Mouse (Mus musculus) cerebellum, postnatal 4 days (tissue): ENCODE data around the gene Klk6.

Experiments
- DNase-seq, 2 experiments: peaks; one replicate each; pipeline ENCODE4 v3.0.0; 2022; ENCODE audit warnings: low spot score in 2 of 2, mixed read lengths in 1 of 2

Gene Klk6

DNA sequence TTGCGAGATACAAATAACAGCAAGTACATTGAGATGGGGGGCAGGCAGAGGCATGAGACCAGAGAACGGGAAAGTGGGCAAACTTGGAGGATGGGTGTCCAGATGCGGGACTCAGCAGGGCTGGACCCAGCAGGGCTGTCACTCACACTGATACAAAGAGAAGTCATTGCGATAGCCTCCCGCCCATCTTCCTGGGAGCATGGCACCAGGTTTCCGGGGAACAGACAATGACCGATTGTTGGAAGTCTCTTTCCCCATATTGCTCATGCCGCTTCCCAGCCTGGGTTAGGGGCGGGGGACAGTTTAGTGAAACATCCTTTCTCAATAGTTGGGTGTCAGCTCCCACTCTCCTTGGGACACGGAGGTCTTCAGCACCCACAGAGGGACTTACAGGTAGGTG lies at the start of gene Klk6:
Gene Klk6, plus strand, starts transcription at position 301 of the 400 bp plus-strand sequence.
- DNase-seq: no peak

- no peak for DNase-seq
These were observed 49.5 kb upstream of the Klk6 start for GRCm38 (mm10) chr7:43774802-43775201.

GRCm38 (mm10) chr7:43775311-43776057 lies 48.8 kb upstream of the Klk6 start:
- no peak for DNase-seq

- DNase-seq: no peak
These were observed 47.8 kb upstream of the Klk6 start for GRCm38 (mm10) chr7:43776506-43776905.

DNA sequence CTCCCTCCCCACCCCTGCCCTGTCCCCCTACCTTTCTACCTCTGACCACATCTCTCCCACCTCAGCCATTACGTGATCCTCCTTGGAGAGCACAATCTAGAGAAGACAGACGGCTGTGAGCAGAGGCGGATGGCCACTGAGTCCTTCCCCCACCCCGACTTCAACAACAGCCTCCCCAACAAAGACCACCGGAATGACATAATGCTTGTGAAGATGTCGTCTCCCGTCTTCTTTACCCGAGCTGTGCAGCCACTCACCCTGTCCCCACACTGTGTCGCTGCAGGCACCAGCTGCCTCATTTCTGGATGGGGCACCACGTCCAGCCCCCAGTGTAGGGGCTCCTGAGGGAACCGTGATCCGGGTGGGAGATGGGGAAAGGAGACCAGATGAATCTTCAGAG lies 46.9 kb upstream of the Klk6 start:
- no peak for DNase-seq

GRCm38 (mm10) chr7:43778176-43778970 lies 45.9 kb upstream of the Klk6 start:
- DNase-seq: peak in 1 of 2 experiments; percentile 0

DNA sequence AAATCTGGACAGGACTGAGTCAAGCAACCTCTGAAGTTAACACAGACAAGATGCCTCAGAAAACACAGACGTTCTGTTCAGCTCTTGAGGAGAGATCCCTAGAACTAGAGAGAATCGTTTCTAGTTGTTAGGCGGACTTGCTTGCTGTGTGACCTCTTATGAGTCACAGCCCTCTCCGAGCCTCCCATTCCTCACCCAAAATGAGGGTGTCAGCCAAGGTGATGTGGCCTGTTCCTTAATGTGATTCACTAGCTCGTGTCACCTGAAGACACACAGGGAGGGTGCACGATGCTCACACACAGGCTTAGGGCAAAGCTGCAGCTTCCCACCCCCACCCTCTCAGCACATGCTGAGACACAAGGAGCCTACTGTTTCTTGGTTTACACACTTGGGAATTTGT lies 44.1 kb upstream of the Klk6 start:
- peak in 1 of 2 experiments; percentile 1 for DNase-seq

DNA sequence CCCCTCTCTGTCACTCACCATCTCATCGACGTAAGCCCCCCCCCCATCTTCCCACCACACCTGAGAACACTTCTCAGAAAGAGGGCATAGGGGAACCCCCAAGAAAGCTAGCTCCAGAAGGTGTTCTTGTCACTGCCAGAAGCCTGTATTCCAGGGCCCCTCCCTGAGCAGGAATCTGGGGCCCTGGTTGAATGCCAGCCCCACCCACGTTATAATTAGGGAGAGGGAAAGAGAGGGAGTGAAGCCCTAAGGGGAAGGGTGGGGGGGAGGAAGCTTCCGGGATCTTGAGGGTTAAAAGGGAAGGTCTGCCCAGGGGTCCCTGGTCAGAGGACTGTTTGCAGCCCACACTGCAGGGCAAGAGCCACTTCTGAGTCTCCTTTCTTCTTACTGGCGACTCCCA lies 43.6 kb upstream of the Klk6 start, which contains the start of gene Klk10:
Gene Klk10, plus strand, starts transcription at position 290 of the 400 bp plus-strand sequence.
- no peak for DNase-seq

- peak in 1 of 2 experiments; percentile 17 for DNase-seq
These were observed 42.8 kb upstream of the Klk6 start for GRCm38 (mm10) chr7:43781541-43781940.

DNA sequence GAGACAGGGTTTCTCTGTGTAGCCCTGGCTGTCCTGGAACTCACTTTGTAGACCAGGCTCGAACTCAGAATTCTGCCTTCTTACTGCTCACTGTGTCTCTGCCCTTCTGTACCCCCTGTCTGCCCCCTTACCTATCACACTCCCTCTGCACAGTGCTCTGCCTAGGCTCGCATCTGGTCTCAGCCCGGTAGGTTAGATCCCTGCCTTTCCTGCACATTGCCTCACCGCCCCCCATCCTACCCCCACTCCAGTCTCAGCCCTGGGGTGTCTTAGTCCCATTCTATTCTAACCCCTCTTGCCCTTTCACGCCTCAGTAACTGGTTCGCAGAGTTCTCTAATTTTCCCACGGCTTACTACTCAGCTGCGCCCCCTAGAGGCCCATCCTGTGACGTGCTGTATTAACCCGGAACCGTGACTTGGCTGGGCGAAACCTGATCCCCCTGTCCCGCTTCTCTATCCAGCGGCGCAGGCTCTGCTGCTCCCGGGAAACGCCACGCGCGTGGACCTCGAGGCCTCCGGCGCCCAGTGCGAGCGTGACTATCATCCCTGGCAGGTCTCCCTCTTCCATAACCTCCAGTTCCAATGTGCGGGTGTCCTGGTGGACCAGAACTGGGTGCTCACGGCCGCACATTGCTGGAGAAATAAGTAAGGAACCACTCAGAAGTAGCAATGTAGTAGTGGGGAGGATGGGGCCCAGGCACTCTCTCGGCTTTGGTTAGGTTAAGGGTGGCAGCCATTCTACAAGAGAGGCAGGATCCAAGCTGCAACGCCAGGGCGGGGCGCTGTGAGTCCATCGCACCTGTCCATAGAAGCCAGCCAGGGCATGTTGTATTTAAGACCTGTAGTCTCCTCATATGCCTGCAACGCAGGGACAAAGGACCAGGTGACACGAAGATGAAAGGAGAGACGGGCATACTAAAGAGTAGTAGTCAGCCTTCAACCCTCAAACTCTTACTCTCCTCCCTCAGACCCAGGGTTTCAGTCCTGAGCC lies 41.7 kb upstream of the Klk6 start:
- peak; percentile 62 to 80 for DNase-seq

- DNase-seq: no peak
These were observed 39.0 kb upstream of the Klk6 start for GRCm38 (mm10) chr7:43785286-43785685.

- no peak for DNase-seq
These were observed 36.2 kb upstream of the Klk6 start for GRCm38 (mm10) chr7:43788096-43788495.

GRCm38 (mm10) chr7:43789295-43789694 lies 35.0 kb upstream of the Klk6 start:
- no peak for DNase-seq

- DNase-seq: no peak
These were observed 32.7 kb upstream of the Klk6 start, which contains the start of gene Klk9 for GRCm38 (mm10) chr7:43791591-43791990. Gene Klk9 (plus strand): TSS chr7:43791891.

DNA sequence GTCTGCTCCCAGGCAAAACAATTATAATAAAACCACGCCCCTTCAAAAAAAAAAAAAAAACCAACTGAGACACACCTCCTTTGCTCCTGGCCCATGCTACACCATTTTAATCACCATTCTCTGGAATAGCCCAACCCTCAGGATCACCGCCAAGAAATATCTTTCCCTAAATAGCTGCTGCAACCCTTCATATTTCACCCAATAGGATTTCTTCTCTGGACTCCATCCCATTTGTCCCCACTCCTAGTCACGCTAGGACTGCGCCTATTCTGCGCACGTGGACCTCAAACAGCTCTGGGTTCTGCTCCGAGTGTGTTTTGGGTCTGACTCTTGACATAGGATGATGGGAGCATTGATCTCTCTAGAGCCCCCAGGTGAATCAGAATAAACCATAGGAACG lies 27.9 kb upstream of the Klk6 start:
- DNase-seq: no peak

DNA sequence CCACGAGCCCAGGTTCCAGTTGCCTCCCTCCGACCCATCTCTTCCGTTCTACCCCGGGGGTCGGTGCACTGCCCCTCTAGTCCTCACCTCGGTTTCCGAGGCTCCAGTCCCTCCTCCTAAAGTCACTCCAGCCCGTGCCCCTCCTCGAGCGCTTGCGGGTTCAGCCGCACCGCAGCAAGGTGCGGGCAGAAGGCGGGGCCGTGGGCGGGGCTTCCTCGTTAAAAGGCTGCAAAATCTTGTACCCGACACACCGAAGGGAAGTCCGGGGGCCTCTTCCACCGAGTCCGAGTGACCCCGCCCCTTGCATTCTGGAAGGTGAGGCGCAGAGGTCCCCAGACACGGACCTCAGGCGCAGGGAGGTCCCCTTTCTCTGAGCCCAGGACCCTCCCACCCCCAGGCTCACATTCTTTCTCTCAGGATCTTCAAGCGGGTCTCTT lies 26.9 kb upstream of the Klk6 start, which contains the start of gene Klk8:
Gene Klk8, plus strand, starts transcription at position 245 of the 437 bp plus-strand sequence.
- DNase-seq: no peak

GRCm38 (mm10) chr7:43797844-43798462 lies 26.3 kb upstream of the Klk6 start:
- DNase-seq: no peak

GRCm38 (mm10) chr7:43799876-43800275 lies 24.4 kb upstream of the Klk6 start:
- no peak for DNase-seq

DNA sequence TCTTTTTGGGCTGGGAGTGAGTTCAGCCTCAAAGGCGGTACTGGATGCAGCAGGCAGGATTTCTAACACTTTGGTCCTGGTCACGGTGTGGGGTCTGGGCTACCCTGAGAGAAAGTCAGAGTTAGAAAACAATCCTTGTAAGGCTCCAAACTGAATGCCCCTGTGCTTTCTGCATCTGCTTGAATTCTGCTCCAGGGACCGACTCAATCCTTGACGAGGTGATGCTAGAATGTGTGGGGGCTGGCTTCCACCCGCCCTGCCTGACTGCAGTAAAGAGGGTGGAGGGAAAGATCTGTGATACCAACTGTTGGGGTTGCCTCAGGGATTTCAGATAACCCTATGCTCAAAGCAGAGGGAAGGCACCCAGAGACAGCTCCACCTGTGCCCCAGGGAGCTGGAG lies 13.3 kb upstream of the Klk6 start, which contains the start of gene Klk7:
Gene Klk7, plus strand, starts transcription at position 301 of the 400 bp plus-strand sequence.
- DNase-seq: no peak

GRCm38 (mm10) chr7:43815211-43815610 lies 9.1 kb upstream of the Klk6 start:
- no peak for DNase-seq

- DNase-seq: no peak
These were observed 7.6 kb upstream of the Klk6 start for GRCm38 (mm10) chr7:43816746-43817145.
